ENCODE assay signal across 8 mouse cellular contexts in the genomic region with DNA sequence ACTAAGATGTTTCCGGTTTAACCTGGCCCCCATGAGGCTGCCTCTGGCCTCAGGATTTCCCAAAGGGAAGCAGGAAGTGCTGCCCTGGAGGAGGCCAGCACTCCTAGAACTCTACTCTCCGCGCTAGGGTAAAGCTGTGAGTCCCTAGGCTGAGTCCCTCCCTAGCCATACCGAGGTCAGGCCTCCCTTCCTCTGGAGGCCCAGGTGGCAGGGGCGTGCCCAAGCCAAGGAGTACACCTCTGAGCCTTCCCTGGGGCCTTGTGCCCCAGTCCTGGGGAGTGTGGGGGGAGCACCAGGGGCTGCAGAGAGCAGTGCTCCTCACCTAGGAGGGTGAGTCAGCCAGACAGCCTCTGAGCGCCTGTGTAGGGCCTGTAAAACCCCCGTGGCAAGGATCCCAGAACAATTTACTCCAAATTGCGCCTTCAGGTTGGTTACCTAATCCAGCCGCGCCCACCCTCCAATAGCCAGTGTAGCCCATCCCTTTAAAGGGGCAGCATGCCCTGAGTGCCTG. TPM values are rescaled to one million over a fixed set of nuclear protein-coding genes. Genes with fewer than 3 reads are reported as not detected.
A peak's percentile ranks its signal among the peaks of the same experiment; 100 is the strongest.
DNase-seq lines count a peak whose midpoint lies in the region; ATAC-seq lines count a peak whose summit lies in the region.

No protein-coding gene starts in this region.

- no peak overlapping the region for H3K4me2 ChIP-seq in midbrain, embryonic 11.5 days
- peak overlapping the region; percentile 95 for H3K4me2 ChIP-seq in embryonic facial prominence, embryonic 11.5 days (ENCODE audit: low read depth, low read length)
- peak overlapping the region; percentile 95 for H3K4me2 ChIP-seq in kidney, embryonic 15.5 days

- H3K27me3 ChIP-seq in midbrain, embryonic 10.5 days (ENCODE audit: low read depth, poor library complexity, severe bottlenecking), result peaks cover 17% of the 10 kb centered on the region
- H3K27me3 ChIP-seq in midbrain, embryonic 11.5 days (ENCODE audit: control insufficient read depth, insufficient read depth, low read length), result peaks cover 5% of the 10 kb centered on the region; the same call in 1 of the 2 replicates
- no peaks in the 10 kb centered on the region for H3K27me3 ChIP-seq in embryonic facial prominence, embryonic 11.5 days (ENCODE audit: control insufficient read depth, insufficient read depth, low read length)
- no peaks in the 10 kb centered on the region for H3K27me3 ChIP-seq in kidney, embryonic 15.5 days

- no peak for ATAC-seq in midbrain, embryonic 11.5 days (ENCODE audit: low FRiP score)
- no peak for ATAC-seq in embryonic facial prominence, embryonic 11.5 days (replicated peaks; ENCODE audit: insufficient number of reproducible peaks, low FRiP score, low TSS enrichment, low read depth)
- peak; percentile 44 for ATAC-seq in kidney, embryonic 15.5 days (replicated peaks; ENCODE audit: low FRiP score)

- no peaks in the 10 kb centered on the region for H3K9me3 ChIP-seq in midbrain, embryonic 10.5 days (replicated peaks)
- H3K9me3 ChIP-seq in midbrain, embryonic 11.5 days (ENCODE audit: control insufficient read depth, low read length), result no peaks in the 10 kb centered on the region
- no peaks in the 10 kb centered on the region for H3K9me3 ChIP-seq in embryonic facial prominence, embryonic 11.5 days (replicated peaks; ENCODE audit: control insufficient read depth, low read length)
- no peaks in the 10 kb centered on the region for H3K9me3 ChIP-seq in kidney, embryonic 15.5 days (replicated peaks)

- intact Hi-C loops in left cerebral cortex, postnatal 25 days (cut with DNase I), result no loop called here

- DNase-seq in midbrain, embryonic 10.5 days (ENCODE audit: low spot score), result no peak
- no peak for DNase-seq in midbrain, embryonic 11.5 days (ENCODE audit: low spot score, missing footprints)
- DNase-seq in embryonic facial prominence, embryonic 11.5 days (ENCODE audit: low spot score), result peak; percentile 44
- DNase-seq in lung, postnatal 25 days (ENCODE audit: low spot score), result peak; percentile 73
- DNase-seq in left cerebral cortex, postnatal 25 days (ENCODE audit: low spot score in 2 of 2), result no peak
- no peak for DNase-seq in spleen, postnatal 10 days (ENCODE audit: low spot score in 2 of 2)
- no peak for DNase-seq in layer of hippocampus, postnatal 10 days (ENCODE audit: low spot score in 2 of 2)

- H3K4me1 ChIP-seq in midbrain, embryonic 10.5 days, result peaks cover 34% of the 10 kb centered on the region
- peaks cover 2% of the 10 kb centered on the region; the same call in 1 of the 2 replicates for H3K4me1 ChIP-seq in midbrain, embryonic 11.5 days (ENCODE audit: control insufficient read depth, insufficient read depth, low read length)
- H3K4me1 ChIP-seq in embryonic facial prominence, embryonic 11.5 days (ENCODE audit: control insufficient read depth, insufficient read depth, low read length), result peaks cover 6% of the 10 kb centered on the region
- peaks cover 30% of the 10 kb centered on the region for H3K4me1 ChIP-seq in kidney, embryonic 15.5 days

- no peak overlapping the region for H3K9ac ChIP-seq in midbrain, embryonic 11.5 days (ENCODE audit: low read length)
- H3K9ac ChIP-seq in embryonic facial prominence, embryonic 11.5 days (replicated peaks; ENCODE audit: low read length), result peak overlapping the region; percentile 46
- H3K9ac ChIP-seq in kidney, embryonic 15.5 days, result peak overlapping the region; percentile 93

- H3K27ac ChIP-seq in midbrain, embryonic 10.5 days (replicated peaks), result peak overlapping the region; percentile 57; the same call in 1 of the 2 replicates
- no peak overlapping the region for H3K27ac ChIP-seq in midbrain, embryonic 11.5 days (ENCODE audit: low read depth, low read length)
- no peak overlapping the region for H3K27ac ChIP-seq in embryonic facial prominence, embryonic 11.5 days (replicated peaks; ENCODE audit: low read depth, low read length)
- peak overlapping the region; percentile 90 for H3K27ac ChIP-seq in kidney, embryonic 15.5 days

- H3K4me3 ChIP-seq in midbrain, embryonic 10.5 days, result peak overlapping the region; percentile 94
- H3K4me3 ChIP-seq in midbrain, embryonic 11.5 days (ENCODE audit: low read depth, low read length), result no peak overlapping the region
- peak overlapping the region; percentile 82 for H3K4me3 ChIP-seq in embryonic facial prominence, embryonic 11.5 days (ENCODE audit: low read depth, low read length)
- peak overlapping the region; percentile 86 for H3K4me3 ChIP-seq in kidney, embryonic 15.5 days (replicated peaks)

- 19% methylated on average over 10 of the region's 10 CpGs for WGBS in midbrain, embryonic 10.5 days
- 25% methylated on average over 10 of the region's 10 CpGs for WGBS in midbrain, embryonic 11.5 days
- 10% methylated on average over 10 of the region's 10 CpGs for WGBS in embryonic facial prominence, embryonic 11.5 days
- WGBS in kidney, embryonic 15.5 days, result 9% methylated on average over 10 of the region's 10 CpGs

- H3K36me3 ChIP-seq in midbrain, embryonic 10.5 days, result no peaks in the 10 kb centered on the region
- no peaks in the 10 kb centered on the region for H3K36me3 ChIP-seq in midbrain, embryonic 11.5 days (ENCODE audit: control insufficient read depth, insufficient read depth, low read length)
- H3K36me3 ChIP-seq in embryonic facial prominence, embryonic 11.5 days (replicated peaks; ENCODE audit: control insufficient read depth, insufficient read depth, low read depth, low read length), result no peaks in the 10 kb centered on the region
- H3K36me3 ChIP-seq in kidney, embryonic 15.5 days, result no peaks in the 10 kb centered on the region

RNA-seq across cellular contexts. Expression of gene Rps6ka1, which starts 1.6 kb away (rescaled TPM):
- 32.4 and 34.5 TPM in 2 replicates for polyA plus RNA-seq in midbrain, embryonic 10.5 days (2016; fragmentation: Nextera tagmentation; extraction: Ambion mirVana)
- 22.2 and 25.2 TPM in 2 replicates for polyA plus RNA-seq in midbrain, embryonic 11.5 days (2014; fragmentation: Nextera tagmentation; extraction: Ambion mirVana)
- polyA plus RNA-seq in embryonic facial prominence, embryonic 11.5 days (2014; fragmentation: Nextera tagmentation; extraction: Ambion mirVana), result 34.9 and 39.1 TPM in 2 replicates
- polyA plus RNA-seq in kidney, embryonic 15.5 days (2015; fragmentation: Nextera tagmentation; extraction: Ambion mirVana), result 44.5 and 47.5 TPM in 2 replicates
- total RNA-seq in left cerebral cortex, postnatal 25 days (2021), result 10 to 100 TPM; 13.1 to 14.1 TPM
- 10 to 100 TPM; 18.2 TPM for total RNA-seq in layer of hippocampus, postnatal 10 days (2021)

Comparison
In these comparisons a context has a peak if more than half of its experiments do, and no peak if none do; other contexts are left out.
1. H3K27ac ChIP-seq: peak in midbrain, embryonic 10.5 days (single experiment) and kidney, embryonic 15.5 days (single experiment); none in midbrain, embryonic 11.5 days (single experiment) and embryonic facial prominence, embryonic 11.5 days (single experiment).
2. DNase-seq: peak in embryonic facial prominence, embryonic 11.5 days (single experiment) and lung, postnatal 25 days (single experiment); none in midbrain, embryonic 10.5 days (single experiment), midbrain, embryonic 11.5 days (single experiment), left cerebral cortex, postnatal 25 days (0 of 2), spleen, postnatal 10 days (0 of 2) and layer of hippocampus, postnatal 10 days (0 of 2).